Mouse (Mus musculus): ENCODE results near the gene Frem3. TPM values are rescaled to one million over a fixed set of nuclear protein-coding genes. Genes with fewer than 3 reads are reported as not detected.

Frem3 gene
- polyA plus RNA-seq, 1 experiment from 2014 or later: 0.17 TPM

- no peak overlapping the region for H3K9ac ChIP-seq (ENCODE audit: low read depth, low read length)
- H3K4me3 ChIP-seq (replicated peaks; ENCODE audit: low read depth, low read length): no peak overlapping the region
- no peak overlapping the region for H3K4me2 ChIP-seq (ENCODE audit: low read length)
- no peaks in the 10 kb centered on the region for H3K4me1 ChIP-seq (replicated peaks; ENCODE audit: insufficient read depth, low read length)
- H3K9me3 ChIP-seq (replicated peaks; ENCODE audit: low read length): no peaks in the 10 kb centered on the region
- WGBS: 79% methylated on average over 5 of the region's 5 CpGs
- no peaks in the 10 kb centered on the region for H3K27me3 ChIP-seq (ENCODE audit: insufficient read depth, low read length)
- DNase-seq (ENCODE audit: low spot score): no peak
- TF ChIP-seq CTCF (IDR thresholded peaks at IDR 0.05; ENCODE audit: low read depth): no peak
- H3K27ac ChIP-seq: no peak overlapping the region
- no peaks in the 10 kb centered on the region for H3K36me3 ChIP-seq (ENCODE audit: insufficient read depth, low read length)
- ATAC-seq (replicated peaks; ENCODE audit: low FRiP score, low read depth): no peak
Measured at GRCm38 (mm10) chr8:80683756-80684335, 73.0 kb downstream of the Frem3 start.

- Histone ChIP-seq H3K4me3 (replicated peaks; ENCODE audit: low read depth, low read length) (no peak overlapping the region), H3K9me3 (replicated peaks; ENCODE audit: low read length) (no peaks in the 10 kb centered on the region), H3K27ac (no peak overlapping the region), H3K4me2 (ENCODE audit: low read length) (no peak overlapping the region), H3K27me3 (ENCODE audit: insufficient read depth, low read length) (no peaks in the 10 kb centered on the region), H3K9ac (ENCODE audit: low read depth, low read length) (no peak overlapping the region), H3K4me1 (replicated peaks; ENCODE audit: insufficient read depth, low read length) (no peaks in the 10 kb centered on the region), H3K36me3 (ENCODE audit: insufficient read depth, low read length) (no peaks in the 10 kb centered on the region)
- peak; percentile 76 for DNase-seq (ENCODE audit: low spot score)
- peak; percentile 88 for TF ChIP-seq CTCF (IDR thresholded peaks at IDR 0.05; ENCODE audit: low read depth)
- WGBS: 39% methylated on average over 4 of the region's 4 CpGs
- ATAC-seq (replicated peaks; ENCODE audit: low FRiP score, low read depth): no peak
Measured at GRCm38 (mm10) chr8:80688141-80688540, 77.3 kb downstream of the Frem3 start.

GRCm38 (mm10) chr8:80710670-80711400 is 100.0 kb downstream of the Frem3 start:
- no peak for ATAC-seq (replicated peaks; ENCODE audit: low FRiP score, low read depth)
- no peaks in the 10 kb centered on the region for H3K9me3 ChIP-seq (replicated peaks; ENCODE audit: low read length)
- H3K4me3 ChIP-seq (replicated peaks; ENCODE audit: low read depth, low read length): no peak overlapping the region
- WGBS: 86% methylated on average over 4 of the region's 4 CpGs
- H3K4me2 ChIP-seq (ENCODE audit: low read length): no peak overlapping the region
- no peak overlapping the region for H3K27ac ChIP-seq
- H3K9ac ChIP-seq (ENCODE audit: low read depth, low read length): no peak overlapping the region
- peak; percentile 25 for DNase-seq (ENCODE audit: low spot score)
- H3K36me3 ChIP-seq (ENCODE audit: insufficient read depth, low read length): peaks cover 24% of the 10 kb centered on the region
- H3K4me1 ChIP-seq (replicated peaks; ENCODE audit: insufficient read depth, low read length): no peaks in the 10 kb centered on the region
- H3K27me3 ChIP-seq (ENCODE audit: insufficient read depth, low read length): no peaks in the 10 kb centered on the region
- TF ChIP-seq CTCF (IDR thresholded peaks at IDR 0.05; ENCODE audit: low read depth): peak; percentile 45

- no peaks in the 10 kb centered on the region for H3K4me1 ChIP-seq (replicated peaks; ENCODE audit: insufficient read depth, low read length)
- ATAC-seq (replicated peaks; ENCODE audit: low FRiP score, low read depth) (no peak), DNase-seq (ENCODE audit: low spot score) (no peak)
- H3K4me3 ChIP-seq (replicated peaks; ENCODE audit: low read depth, low read length): no peak overlapping the region
- H3K36me3 ChIP-seq (ENCODE audit: insufficient read depth, low read length): peaks cover 17% of the 10 kb centered on the region
- TF ChIP-seq CTCF (IDR thresholded peaks at IDR 0.05; ENCODE audit: low read depth): no peak
- H3K4me2 ChIP-seq (ENCODE audit: low read length): no peak overlapping the region
- no peak overlapping the region for H3K9ac ChIP-seq (ENCODE audit: low read depth, low read length)
- H3K9me3 ChIP-seq (replicated peaks; ENCODE audit: low read length): no peaks in the 10 kb centered on the region
- WGBS: 94% methylated on average over 1 of the region's 1 CpGs
- H3K27me3 ChIP-seq (ENCODE audit: insufficient read depth, low read length): no peaks in the 10 kb centered on the region
- H3K27ac ChIP-seq: no peak overlapping the region
Measured at GRCm38 (mm10) chr8:80714461-80714860, 103.6 kb downstream of the Frem3 start.

- Histone ChIP-seq H3K27ac (no peak overlapping the region), H3K4me1 (replicated peaks; ENCODE audit: insufficient read depth, low read length) (0 out of 2 replicates have a peak, but pooled peaks cover under 1% of the 10 kb centered on the region), H3K9ac (ENCODE audit: low read depth, low read length) (no peak overlapping the region), H3K9me3 (replicated peaks; ENCODE audit: low read length) (no peaks in the 10 kb centered on the region), H3K27me3 (ENCODE audit: insufficient read depth, low read length) (no peaks in the 10 kb centered on the region), H3K4me2 (ENCODE audit: low read length) (no peak overlapping the region), H3K4me3 (replicated peaks; ENCODE audit: low read depth, low read length) (no peak overlapping the region), H3K36me3 (ENCODE audit: insufficient read depth, low read length) (peaks cover 21% of the 10 kb centered on the region; the same call in 1 of the 2 replicates)
- no peak for ATAC-seq (replicated peaks; ENCODE audit: low FRiP score, low read depth)
- DNase-seq (ENCODE audit: low spot score): no peak
- TF ChIP-seq CTCF (IDR thresholded peaks at IDR 0.05; ENCODE audit: low read depth): no peak
Measured at GRCm38 (mm10) chr8:80732326-80732725, 121.4 kb downstream of the Frem3 start.

- Histone ChIP-seq H3K27ac (peak overlapping the region; percentile 99), H3K4me2 (ENCODE audit: low read length) (peak overlapping the region; percentile 78), H3K4me3 (replicated peaks; ENCODE audit: low read depth, low read length) (peak overlapping the region; percentile 91), H3K27me3 (ENCODE audit: insufficient read depth, low read length) (no peaks in the 10 kb centered on the region), H3K9ac (ENCODE audit: low read depth, low read length) (peak overlapping the region; percentile 92), H3K9me3 (replicated peaks; ENCODE audit: low read length) (no peaks in the 10 kb centered on the region), H3K4me1 (replicated peaks; ENCODE audit: insufficient read depth, low read length) (peaks cover 6% of the 10 kb centered on the region; the same call in 1 of the 2 replicates), H3K36me3 (ENCODE audit: insufficient read depth, low read length) (no peaks in the 10 kb centered on the region)
- WGBS: 1% methylated on average over 5 of the region's 5 CpGs
- TF ChIP-seq CTCF (IDR thresholded peaks at IDR 0.05; ENCODE audit: low read depth): no peak
- no peak for ATAC-seq (replicated peaks; ENCODE audit: low FRiP score, low read depth)
- DNase-seq (ENCODE audit: low spot score): no peak
Measured at GRCm38 (mm10) chr8:80738046-80738387, 127.1 kb downstream of the Frem3 start.

Data from kidney, postnatal 0 days (tissue).